Mouse (Mus musculus) midbrain, embryonic 10.5 days (tissue): ENCODE measurements around the gene Mga. TPM values are rescaled to one million over a fixed set of nuclear protein-coding genes. Genes with fewer than 3 reads are reported as not detected.

ENCODE experiments used
- DNase-seq: peaks from one replicate; pipeline ENCODE4 v3.0.0-alpha.2; 2017; ENCODE audit warnings: low spot score
- H3K27ac ChIP-seq: fragments of 300-500 bp; sonication (generic); replicated peaks from 2 replicates; pipeline ENCODE4 v1.5.1; 2016; ENCODE audit warnings: mild to moderate bottlenecking
- H3K27me3 ChIP-seq: fragments of 300-500 bp; sonication (generic); 2 replicates; pipeline ENCODE4 v1.6.1; 2016; ENCODE audit warnings: low read depth, mild to moderate bottlenecking; ENCODE audit not compliant: poor library complexity, severe bottlenecking
- H3K36me3 ChIP-seq: fragments of 300-500 bp; sonication (generic); 2 replicates; pipeline ENCODE4 v1.6.1; 2016; ENCODE audit warnings: mild to moderate bottlenecking, moderate library complexity
- H3K4me1 ChIP-seq: fragments of 300-500 bp; sonication (generic); 2 replicates; pipeline ENCODE4 v1.6.1; 2016
- H3K4me3 ChIP-seq: fragments of 300-500 bp; sonication (generic); 2 replicates; pipeline ENCODE4 v1.5.1; 2016; ENCODE audit warnings: mild to moderate bottlenecking, moderate library complexity
- H3K9me3 ChIP-seq: fragments of 300-500 bp; sonication (generic); replicated peaks from 2 replicates; pipeline ENCODE4 v1.6.1; 2016; ENCODE audit warnings: mild to moderate bottlenecking
- WGBS: fragments of 180-500 bp; shearing (Covaris S2); methylation state at CpG from one replicate; pipeline ENCODE4 v1.1.7; 2016; 5-methylcytosine and 5-hydroxymethylcytosine counted together
- microRNA-seq: library from miRNA; unstranded; fragments of <30 nt; microRNA quantifications from one replicate; pipeline ENCODE4, GENCODE M21; 2017
- polyA plus RNA-seq: library from polyadenylated mRNA; unstranded; fragments of >200 nt; fragmentation: Nextera tagmentation; extraction: Ambion mirVana; gene quantifications from 2 replicates; pipeline ENCODE4 v1.2.1, GENCODE M21; 2016

Gene Mga
- polyA plus RNA-seq, 1 experiment from 2014 or later = 23.5 TPM

GRCm38 (mm10) chr2:120012924-120013323, 115.9 kb downstream of the Mga start:
- Histone ChIP-seq H3K9me3 (no peaks in the 10 kb centered on the region), H3K4me1 (no peaks in the 10 kb centered on the region), H3K27ac (no peak overlapping the region), H3K4me3 (no peak overlapping the region), H3K27me3 (no peaks in the 10 kb centered on the region), H3K36me3 (peaks cover 32% of the 10 kb centered on the region)
- 84% methylated on average over 13 of the region's 13 CpGs for WGBS
- no peak for DNase-seq

GRCm38 (mm10) chr2:120013831-120014486, 116.9 kb downstream of the Mga start:
- H3K36me3 ChIP-seq = peaks cover 43% of the 10 kb centered on the region
- no peak overlapping the region for H3K4me3 ChIP-seq
- no peaks in the 10 kb centered on the region for H3K27me3 ChIP-seq
- no peaks in the 10 kb centered on the region for H3K4me1 ChIP-seq
- H3K9me3 ChIP-seq = no peaks in the 10 kb centered on the region
- H3K27ac ChIP-seq = no peak overlapping the region
- DNase-seq = no peak
- WGBS = 94% methylated on average over 2 of the region's 2 CpGs

GRCm38 (mm10) chr2:120015882-120016281, 118.9 kb downstream of the Mga start:
- no peak for DNase-seq
- WGBS = 97% methylated on average over 4 of the region's 4 CpGs
- H3K27ac ChIP-seq = no peak overlapping the region
- no peaks in the 10 kb centered on the region for H3K9me3 ChIP-seq
- H3K27me3 ChIP-seq = no peaks in the 10 kb centered on the region
- peaks cover 62% of the 10 kb centered on the region for H3K36me3 ChIP-seq
- H3K4me1 ChIP-seq = no peaks in the 10 kb centered on the region
- H3K4me3 ChIP-seq = no peak overlapping the region

GRCm38 (mm10) chr2:120017599-120017998, 120.6 kb downstream of the Mga start:
- Histone ChIP-seq H3K9me3 (no peaks in the 10 kb centered on the region), H3K36me3 (peaks cover 79% of the 10 kb centered on the region), H3K4me3 (no peak overlapping the region), H3K27me3 (no peaks in the 10 kb centered on the region), H3K27ac (no peak overlapping the region), H3K4me1 (no peaks in the 10 kb centered on the region)
- 95% methylated on average over 12 of the region's 12 CpGs for WGBS
- DNase-seq = no peak

Small RNA genes within 50 kb of the gene (microRNA-seq; reads per million reads assigned to microRNA genes)
- gene Mir7665 = not detected

Other genes starting within 250 kb of the Mga start
- gene Ndufaf1, start 234.4 kb upstream of the Mga start, polyA plus RNA-seq = 46.2 TPM in 2 replicates
- gene Rtf1, start 222.2 kb upstream of the Mga start, polyA plus RNA-seq = 52.0 and 52.4 TPM in 2 replicates
- 0.73 and 1.4 TPM in 2 replicates for gene Itpka, start 154.9 kb upstream of the Mga start, polyA plus RNA-seq
- gene Ltk, start 136.8 kb upstream of the Mga start, polyA plus RNA-seq = 0.11 TPM in 1 of 2 replicates, not detected in the other
- gene Rpap1, start 109.7 kb upstream of the Mga start, polyA plus RNA-seq = 39.8 and 41.0 TPM in 2 replicates
- gene Tyro3, start 99.5 kb upstream of the Mga start, polyA plus RNA-seq = 27.6 and 27.9 TPM in 2 replicates
- 3.3 and 4.4 TPM in 2 replicates for gene Mapkbp1, start 75.5 kb downstream of the Mga start, polyA plus RNA-seq
- 21.2 and 27.5 TPM in 2 replicates for gene Jmjd7, start 130.3 kb downstream of the Mga start, polyA plus RNA-seq
- 5.2 and 6.8 TPM in 2 replicates for gene Gm28042, start 130.3 kb downstream of the Mga start, polyA plus RNA-seq
- gene Pla2g4b, start 136.2 kb downstream of the Mga start, polyA plus RNA-seq = 2.4 and 2.8 TPM in 2 replicates